Mouse (Mus musculus) kidney, embryonic 15.5 days (tissue): ENCODE results near the gene Mpst. TPM values are rescaled to one million over a fixed set of nuclear protein-coding genes. Genes with fewer than 3 reads are reported as not detected.

Source experiments
- ATAC-seq: fragments of 200-750 bp; cut with Nextera tagmentation; replicated peaks from 2 replicates; pipeline ENCODE4 v1.8.0; 2017; ENCODE audit warnings: moderate TSS enrichment; ENCODE audit not compliant: low FRiP score
- H3K27ac ChIP-seq: fragments of 300-500 bp; sonication (generic); 2 replicates; pipeline ENCODE4 v1.5.1; 2015; ENCODE audit warnings: mild to moderate bottlenecking, inconsistent platforms
- H3K27me3 ChIP-seq: fragments of 300-500 bp; sonication (generic); 2 replicates; pipeline ENCODE4 v1.6.1; 2015; ENCODE audit warnings: inconsistent platforms
- H3K36me3 ChIP-seq: fragments of 300-500 bp; sonication (generic); 2 replicates; pipeline ENCODE4 v1.6.1; 2015; ENCODE audit warnings: inconsistent platforms
- H3K4me1 ChIP-seq: fragments of 300-500 bp; sonication (generic); 2 replicates; pipeline ENCODE4 v1.6.1; 2015; ENCODE audit warnings: inconsistent platforms
- H3K4me2 ChIP-seq: fragments of 300-500 bp; sonication (generic); 2 replicates; pipeline ENCODE4 v1.6.1; 2015; ENCODE audit warnings: moderate library complexity, mild to moderate bottlenecking, inconsistent platforms
- H3K4me3 ChIP-seq: fragments of 300-500 bp; sonication (generic); replicated peaks from 2 replicates; pipeline ENCODE4 v1.5.1; 2015; ENCODE audit warnings: mild to moderate bottlenecking, inconsistent platforms
- H3K9ac ChIP-seq: fragments of 300-500 bp; sonication (generic); 2 replicates; pipeline ENCODE4 v1.6.1; 2015; ENCODE audit warnings: mild to moderate bottlenecking, inconsistent platforms
- H3K9me3 ChIP-seq: fragments of 300-500 bp; sonication (generic); replicated peaks from 2 replicates; pipeline ENCODE4 v1.6.1; 2016; ENCODE audit warnings: inconsistent platforms
- WGBS: fragments of 180-500 bp; shearing (Covaris S2); methylation state at CpG from one replicate; pipeline ENCODE4 v1.1.7; 2015; ENCODE audit warnings: mixed read lengths; 5-methylcytosine and 5-hydroxymethylcytosine counted together
- polyA plus RNA-seq: library from polyadenylated mRNA; unstranded; fragments of >200 nt; fragmentation: Nextera tagmentation; extraction: Ambion mirVana; gene quantifications from 2 replicates; pipeline ENCODE4 v1.2.1, GENCODE M21; 2015

The Mpst gene
- polyA plus RNA-seq, 1 experiment from 2014 or later, result 3.3 TPM

- Histone ChIP-seq H3K27ac (peak within 1 kb of the TSS; percentile 99), H3K36me3 (no peaks in the 10 kb centered on the region), H3K27me3 (peaks cover 29% of the 10 kb centered on the region), H3K4me2 (peak within 1 kb of the TSS; percentile 86), H3K4me3 (peak within 1 kb of the TSS; percentile 63), H3K4me1 (peaks cover 68% of the 10 kb centered on the region), H3K9me3 (no peaks in the 10 kb centered on the region), H3K9ac (peak within 1 kb of the TSS; percentile 66)
- 3% methylated on average over 34 of the region's 34 CpGs for WGBS
- ATAC-seq, result peak; percentile 82
Measured at GRCm38 (mm10) chr15:78405517-78406211, 552 bp upstream of the Mpst start, which contains the start of gene Tst. TSS of gene Tst (minus strand) at chr15:78405907.

DNA sequence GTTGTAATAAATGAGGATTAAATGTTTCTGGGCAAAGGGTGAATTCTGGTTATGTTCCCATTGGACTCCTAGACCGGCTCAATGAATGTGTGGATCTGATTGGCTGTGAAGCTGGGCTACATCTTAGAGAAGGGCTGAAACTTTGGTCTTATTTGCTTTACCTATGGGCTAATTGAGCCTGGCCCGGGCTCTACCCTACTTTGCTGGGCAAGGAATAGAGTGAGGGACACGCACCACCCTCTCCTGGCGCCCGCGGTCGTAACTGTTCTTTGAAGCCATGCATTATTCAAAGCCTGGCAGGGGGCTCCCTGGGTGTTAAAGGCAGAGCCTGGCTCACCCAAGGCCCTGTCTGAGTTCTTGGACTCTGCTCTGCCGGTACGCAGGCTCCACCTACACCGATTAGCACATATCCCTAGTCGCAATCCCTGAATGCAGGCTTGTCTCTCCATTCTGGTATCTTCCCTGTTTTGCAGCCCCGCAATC, 3.4 kb downstream of the Mpst start:
- peaks cover 45% of the 10 kb centered on the region for H3K27me3 ChIP-seq
- H3K4me2 ChIP-seq, result peak overlapping the region; percentile 61
- peaks cover 39% of the 10 kb centered on the region for H3K4me1 ChIP-seq
- ATAC-seq, result no peak
- 17% methylated on average over 12 of the region's 12 CpGs for WGBS
- H3K9me3 ChIP-seq, result no peaks in the 10 kb centered on the region
- peaks cover 4% of the 10 kb centered on the region; the same call in 1 of the 2 replicates for H3K36me3 ChIP-seq
- peak overlapping the region; percentile 32 for H3K4me3 ChIP-seq
- H3K27ac ChIP-seq, result no peak overlapping the region
- H3K9ac ChIP-seq, result peak overlapping the region; percentile 9

DNA sequence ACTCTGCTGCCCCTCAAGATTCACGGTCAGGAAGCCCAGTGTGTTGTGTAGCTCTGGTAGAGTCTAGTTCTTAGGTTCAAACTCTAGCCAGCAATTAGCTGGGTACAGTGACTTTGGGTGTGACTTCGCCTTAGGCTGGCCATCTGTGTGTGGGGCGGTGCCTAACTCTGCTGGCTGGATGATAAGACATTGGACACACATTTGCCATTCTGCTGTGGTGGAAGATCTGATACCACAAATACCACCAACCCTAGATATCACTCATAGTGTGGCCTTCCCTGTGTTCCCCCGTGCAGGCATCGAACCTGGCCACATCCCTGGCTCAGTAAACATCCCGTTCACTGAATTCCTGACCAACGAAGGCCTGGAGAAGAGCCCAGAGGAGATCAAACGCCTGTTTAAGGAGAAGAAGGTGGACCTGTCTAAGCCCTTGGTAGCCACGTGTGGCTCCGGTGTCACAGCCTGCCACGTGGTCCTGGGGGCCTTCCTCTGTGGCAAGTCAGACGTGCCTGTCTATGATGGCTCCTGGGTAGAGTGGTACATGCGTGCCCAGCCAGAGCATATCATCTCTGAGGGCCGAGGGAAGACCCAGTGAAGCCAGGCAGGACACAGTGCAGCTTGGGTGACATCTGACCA, 7.0 kb downstream of the Mpst start:
- ATAC-seq, result peak; percentile 31; the same call in 1 of the 2 replicates
- Histone ChIP-seq H3K9ac (no peak overlapping the region), H3K4me2 (no peak overlapping the region), H3K4me3 (no peak overlapping the region), H3K27me3 (peaks cover 41% of the 10 kb centered on the region), H3K9me3 (no peaks in the 10 kb centered on the region), H3K36me3 (peaks cover 4% of the 10 kb centered on the region; the same call in 1 of the 2 replicates), H3K4me1 (peaks cover 29% of the 10 kb centered on the region), H3K27ac (no peak overlapping the region)
- 89% methylated on average over 14 of the region's 14 CpGs for WGBS

DNA sequence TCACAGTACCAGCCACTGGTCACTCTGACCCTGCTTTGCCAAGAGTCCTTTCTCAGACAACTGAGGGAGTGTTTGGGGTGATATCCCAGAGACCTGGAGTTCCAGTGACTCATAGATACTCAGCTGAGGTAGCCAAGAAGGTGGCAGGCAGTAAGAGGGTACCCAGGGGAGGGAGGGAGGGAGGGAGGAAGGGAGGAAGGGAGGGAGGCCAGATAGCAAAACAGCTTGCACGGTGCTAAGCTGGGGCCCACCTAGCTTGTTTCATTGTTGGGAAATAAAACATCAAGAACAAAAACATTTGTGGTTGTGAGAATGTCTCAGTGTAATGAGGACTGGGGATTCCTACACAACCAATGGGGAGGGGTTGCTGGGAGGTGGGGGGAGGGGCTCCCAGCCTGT, 7.5 kb downstream of the Mpst start:
- H3K27me3 ChIP-seq, result peaks cover 35% of the 10 kb centered on the region
- no peaks in the 10 kb centered on the region for H3K9me3 ChIP-seq
- H3K27ac ChIP-seq, result no peak overlapping the region
- H3K4me3 ChIP-seq, result no peak overlapping the region
- H3K36me3 ChIP-seq, result peaks cover 4% of the 10 kb centered on the region; the same call in 1 of the 2 replicates
- 35% methylated on average over 1 of the region's 1 CpGs for WGBS
- no peak for ATAC-seq
- peaks cover 29% of the 10 kb centered on the region for H3K4me1 ChIP-seq
- no peak overlapping the region for H3K4me2 ChIP-seq
- no peak overlapping the region for H3K9ac ChIP-seq

- H3K4me2 ChIP-seq, result no peak overlapping the region
- H3K9me3 ChIP-seq, result no peaks in the 10 kb centered on the region
- H3K9ac ChIP-seq, result no peak overlapping the region
- ATAC-seq, result no peak
- whole genome bisulfite sequencing, result 90% methylated on average over 8 of the region's 8 CpGs
- H3K27ac ChIP-seq, result no peak overlapping the region
- no peak overlapping the region for H3K4me3 ChIP-seq
- H3K27me3 ChIP-seq, result peaks cover 31% of the 10 kb centered on the region
- peaks cover 27% of the 10 kb centered on the region for H3K4me1 ChIP-seq
- H3K36me3 ChIP-seq, result peaks cover 4% of the 10 kb centered on the region; the same call in 1 of the 2 replicates
Measured at GRCm38 (mm10) chr15:78414157-78414556, 7.9 kb downstream of the Mpst start.

- 13% methylated on average over 4 of the region's 4 CpGs for WGBS
- no peak overlapping the region for H3K4me3 ChIP-seq
- no peaks in the 10 kb centered on the region for H3K9me3 ChIP-seq
- peak; percentile 88 for ATAC-seq
- H3K9ac ChIP-seq, result no peak overlapping the region
- H3K36me3 ChIP-seq, result peaks cover 4% of the 10 kb centered on the region; the same call in 1 of the 2 replicates
- H3K4me1 ChIP-seq, result peaks cover 13% of the 10 kb centered on the region
- H3K27me3 ChIP-seq, result peaks cover 7% of the 10 kb centered on the region
- no peak overlapping the region for H3K4me2 ChIP-seq
- peak overlapping the region; percentile 82 for H3K27ac ChIP-seq
Measured at GRCm38 (mm10) chr15:78416937-78417336, 10.7 kb downstream of the Mpst start.

GRCm38 (mm10) chr15:78420395-78420794, 14.2 kb downstream of the Mpst start:
- Histone ChIP-seq H3K36me3 (no peaks in the 10 kb centered on the region), H3K4me1 (peaks cover 19% of the 10 kb centered on the region), H3K4me3 (no peak overlapping the region), H3K9ac (no peak overlapping the region), H3K4me2 (no peak overlapping the region), H3K27ac (no peak overlapping the region), H3K27me3 (peaks cover 6% of the 10 kb centered on the region; the same call in 1 of the 2 replicates), H3K9me3 (no peaks in the 10 kb centered on the region)
- no peak for ATAC-seq
- 79% methylated on average over 13 of the region's 13 CpGs for WGBS

DNA sequence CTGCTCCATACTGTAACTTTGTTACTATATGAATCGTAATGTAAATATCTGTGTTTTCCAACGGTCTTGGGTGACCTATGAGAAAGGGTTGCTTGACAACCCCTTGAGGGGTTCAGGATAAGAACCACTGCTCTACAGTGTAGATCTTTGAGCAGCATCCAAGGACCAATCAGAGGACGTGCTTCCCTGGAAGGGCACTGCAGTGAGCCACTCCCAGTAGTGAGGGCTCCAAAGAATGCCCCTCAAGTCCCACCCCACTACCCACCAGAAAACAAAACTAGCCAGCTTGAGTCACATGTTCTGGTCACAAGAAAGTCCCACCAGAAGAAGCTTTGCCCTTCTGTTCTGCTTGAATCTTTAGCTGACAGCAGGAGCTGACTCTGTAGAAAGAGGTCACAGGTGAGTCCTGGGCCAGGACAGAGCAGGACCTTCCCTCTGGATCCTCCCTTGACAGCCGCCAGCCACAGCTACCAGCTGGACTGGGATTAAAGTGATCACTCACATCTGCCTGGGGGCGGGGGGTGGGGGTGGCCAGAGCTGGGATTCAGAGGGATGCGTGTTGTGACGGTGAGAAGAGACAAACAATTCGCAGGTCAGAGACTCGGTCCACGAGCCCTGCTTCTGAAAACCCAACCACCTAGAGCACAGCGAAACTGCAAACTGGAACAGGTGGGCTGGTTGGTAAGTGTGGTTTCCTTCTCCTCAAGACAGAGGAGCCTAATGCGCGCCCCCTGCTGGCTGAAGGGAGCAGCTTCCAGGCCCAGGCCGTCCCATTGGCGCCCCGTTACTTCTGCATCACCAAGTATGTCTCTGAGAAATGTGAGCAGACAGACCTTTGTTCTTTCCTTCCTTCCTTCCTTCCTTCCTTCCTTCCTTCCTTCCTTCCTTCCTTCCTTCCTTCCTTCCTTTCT, 16.1 kb downstream of the Mpst start:
- Histone ChIP-seq H3K9me3 (no peaks in the 10 kb centered on the region), H3K27ac (no peak overlapping the region), H3K4me1 (peaks cover 6% of the 10 kb centered on the region), H3K27me3 (peaks cover 13% of the 10 kb centered on the region; the same call in 1 of the 2 replicates), H3K9ac (no peak overlapping the region), H3K4me3 (no peak overlapping the region), H3K36me3 (no peaks in the 10 kb centered on the region), H3K4me2 (peak overlapping the region; percentile 44)
- WGBS, result 16% methylated on average over 16 of the region's 16 CpGs
- ATAC-seq, result peak; percentile 76; the same call in 1 of the 2 replicates

GRCm38 (mm10) chr15:78424507-78424906, 18.3 kb downstream of the Mpst start:
- no peak overlapping the region for H3K4me2 ChIP-seq
- ATAC-seq, result no peak
- no peaks in the 10 kb centered on the region for H3K9me3 ChIP-seq
- no peak overlapping the region for H3K4me3 ChIP-seq
- peaks cover 13% of the 10 kb centered on the region; the same call in 1 of the 2 replicates for H3K27me3 ChIP-seq
- H3K27ac ChIP-seq, result no peak overlapping the region
- H3K9ac ChIP-seq, result no peak overlapping the region
- no peaks in the 10 kb centered on the region for H3K36me3 ChIP-seq
- peaks cover 17% of the 10 kb centered on the region for H3K4me1 ChIP-seq
- 21% methylated on average over 11 of the region's 11 CpGs for WGBS

DNA sequence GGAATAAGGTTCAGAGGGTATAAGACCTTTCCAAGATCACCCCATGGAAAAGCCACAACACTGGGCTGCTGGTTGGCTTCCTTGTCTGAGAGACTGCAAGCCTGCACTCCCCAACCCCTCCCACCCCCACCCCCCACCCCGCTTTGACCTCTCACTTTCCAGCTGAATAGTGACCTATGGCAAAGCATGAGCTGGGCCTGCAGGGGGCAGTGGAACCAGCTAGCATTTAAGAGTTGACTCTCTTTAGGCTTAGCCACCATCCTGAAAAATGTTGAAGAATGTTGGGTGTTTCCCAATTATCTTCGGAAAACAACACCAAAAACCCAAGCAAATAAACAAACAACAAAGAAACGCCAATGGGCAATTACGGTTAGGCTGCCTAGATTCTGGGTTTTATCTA, 19.0 kb downstream of the Mpst start:
- no peak for ATAC-seq
- no peak overlapping the region for H3K27ac ChIP-seq
- no peaks in the 10 kb centered on the region for H3K36me3 ChIP-seq

DNA sequence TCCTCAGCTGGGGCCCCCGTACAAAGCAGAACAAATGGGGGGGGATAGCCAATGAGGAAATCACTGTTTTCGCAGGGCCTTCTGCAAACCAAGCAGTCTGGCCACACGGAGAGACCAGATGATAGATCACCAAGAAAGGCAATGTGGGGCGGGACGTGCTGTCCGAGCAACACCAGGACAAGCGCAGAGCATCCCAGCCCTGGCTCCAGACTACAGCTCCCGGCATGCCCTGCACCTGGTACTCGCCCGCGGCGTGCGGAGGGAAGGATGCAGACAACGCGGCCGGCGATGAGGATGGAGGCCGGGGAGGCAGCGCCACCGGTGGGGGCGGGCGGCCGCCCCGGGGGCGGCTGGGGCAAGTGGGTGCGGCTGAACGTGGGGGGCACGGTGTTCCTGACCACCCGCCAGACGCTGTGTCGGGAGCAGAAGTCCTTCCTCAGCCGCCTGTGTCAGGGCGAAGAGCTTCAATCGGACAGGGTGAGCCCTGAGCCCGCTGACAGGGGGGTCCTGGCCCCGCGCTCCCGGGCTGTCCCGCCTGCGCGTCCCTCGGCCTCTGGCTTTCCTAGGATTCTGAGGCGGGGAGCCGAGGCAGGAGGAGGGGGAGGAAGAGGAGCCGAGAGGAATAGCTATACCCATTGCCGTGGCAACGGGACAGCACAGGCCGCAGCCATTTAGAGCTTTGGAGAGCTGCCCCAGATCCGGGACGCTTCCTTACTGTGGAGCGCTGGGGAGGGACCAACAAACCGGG, 22.3 kb downstream of the Mpst start, which contains the start of gene Kctd17:
TSS of gene Kctd17 (plus strand) at position 174 of the 748 bp plus-strand sequence.
- peak within 1 kb of the TSS; percentile 86 for H3K4me2 ChIP-seq
- H3K27ac ChIP-seq, result peak within 1 kb of the TSS; percentile 81
- H3K36me3 ChIP-seq, result peaks cover 22% of the 10 kb centered on the region
- peak within 1 kb of the TSS; percentile 61 for H3K9ac ChIP-seq
- 0 out of 2 replicates have a peak, but pooled peaks cover 7% of the 10 kb centered on the region for H3K27me3 ChIP-seq
- no peaks in the 10 kb centered on the region for H3K9me3 ChIP-seq
- peak within 1 kb of the TSS; percentile 64 for H3K4me3 ChIP-seq
- peak; percentile 82 for ATAC-seq
- under 1% methylated on average over 52 of the region's 52 CpGs for WGBS
- H3K4me1 ChIP-seq, result peaks cover 31% of the 10 kb centered on the region

More for the DNA sequence above, 19.0 kb downstream of the Mpst start:
- peaks cover 13% of the 10 kb centered on the region; the same call in 1 of the 2 replicates for H3K27me3 ChIP-seq
- 64% methylated on average over 4 of the region's 4 CpGs for WGBS
- peaks cover 24% of the 10 kb centered on the region for H3K4me1 ChIP-seq
- no peaks in the 10 kb centered on the region for H3K9me3 ChIP-seq
- H3K9ac ChIP-seq, result no peak overlapping the region
- H3K4me3 ChIP-seq, result no peak overlapping the region
- H3K4me2 ChIP-seq, result no peak overlapping the region
